Mouse (Mus musculus) fat pad, adult 2 months (tissue): ENCODE results near the gene Ubl7.

Source experiments
- DNase-seq: peaks from one replicate; pipeline ENCODE4 v3.0.0-alpha.2; 2011; ENCODE audit warnings: low read depth, low spot score; ENCODE audit errors: extremely low read depth

The Ubl7 gene

DNA sequence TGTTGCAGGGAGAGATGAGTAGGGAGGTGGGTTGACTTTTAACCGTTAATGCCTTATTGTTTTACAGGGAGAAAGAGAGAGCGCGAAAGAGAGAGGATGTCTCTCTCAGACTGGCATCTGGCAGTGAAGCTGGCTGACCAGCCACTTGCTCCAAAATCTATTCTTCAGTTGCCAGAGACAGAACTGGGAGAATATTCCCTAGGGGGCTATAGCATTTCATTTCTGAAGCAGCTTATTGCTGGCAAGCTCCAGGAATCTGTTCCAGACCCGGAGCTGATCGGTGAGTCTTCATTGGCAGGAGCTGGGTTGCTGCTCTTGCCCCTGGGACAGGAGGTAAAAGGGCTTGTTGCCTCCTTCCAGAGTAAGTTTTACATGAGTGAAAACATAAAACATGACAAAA, 1.8 kb downstream of the Ubl7 start:
- DNase-seq = no peak

DNA sequence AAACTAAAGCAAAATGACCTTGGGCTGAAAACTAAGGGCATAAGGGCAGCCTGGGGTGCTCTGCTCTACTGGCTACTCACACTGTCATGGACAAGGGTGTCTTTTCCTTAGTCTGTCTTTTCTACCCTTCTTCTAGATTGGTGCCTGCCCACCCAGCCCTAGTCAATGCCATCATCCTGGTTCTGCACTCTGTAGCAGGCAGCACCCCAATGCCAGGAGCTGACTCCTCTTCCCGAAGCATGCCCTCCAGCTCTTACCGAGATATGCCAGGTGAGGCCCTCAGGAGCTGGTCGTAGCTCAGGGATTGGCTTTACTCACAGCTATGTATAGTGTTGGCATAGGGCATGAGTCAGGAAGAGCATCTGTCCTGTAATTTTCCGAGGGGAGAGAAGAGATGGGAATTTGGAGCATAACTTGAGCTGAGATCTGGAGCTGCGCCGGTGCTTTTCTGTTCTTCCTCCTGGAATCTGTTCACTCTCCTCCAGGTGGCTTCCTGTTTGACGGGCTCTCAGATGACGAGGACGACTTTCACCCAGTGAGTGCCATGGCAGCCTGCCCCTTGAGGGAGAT, 10.8 kb downstream of the Ubl7 start:
- DNase-seq = no peak

- no peak for DNase-seq
Observed at GRCm38 (mm10) chr9:57922381-57922780, 11.6 kb downstream of the Ubl7 start.

- DNase-seq = no peak
Observed at GRCm38 (mm10) chr9:57923046-57923445, 12.3 kb downstream of the Ubl7 start.

DNA sequence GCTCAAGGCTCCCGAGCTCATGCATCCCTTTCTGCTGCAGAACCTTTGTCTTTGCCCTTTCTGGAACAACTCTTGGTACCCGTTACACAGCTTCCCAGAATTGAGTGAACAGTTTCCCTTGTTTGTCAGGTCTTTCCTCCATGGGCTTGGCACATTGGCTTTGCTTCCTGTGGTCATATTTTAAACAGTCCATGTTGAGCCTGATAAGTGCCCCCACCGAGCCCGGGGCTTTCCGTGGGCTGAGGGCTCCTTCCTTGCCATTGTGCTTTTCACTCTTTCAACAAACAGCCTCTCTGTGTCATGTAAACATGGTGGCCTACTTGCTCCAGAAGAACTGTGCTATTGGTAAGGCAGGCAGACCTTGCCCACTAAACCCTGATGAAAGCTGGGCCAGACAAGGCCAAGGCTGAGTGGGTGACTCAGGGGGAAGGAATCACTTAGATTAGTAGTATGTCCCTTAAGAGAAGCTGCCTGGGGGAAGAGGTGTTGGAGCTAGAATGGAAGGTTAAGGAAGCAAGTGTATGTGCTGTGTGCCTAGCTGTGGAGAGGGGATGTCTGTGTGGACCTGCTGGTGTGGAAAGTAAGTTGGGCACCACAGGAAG, 20.5 kb downstream of the Ubl7 start:
- DNase-seq = no peak

DNA sequence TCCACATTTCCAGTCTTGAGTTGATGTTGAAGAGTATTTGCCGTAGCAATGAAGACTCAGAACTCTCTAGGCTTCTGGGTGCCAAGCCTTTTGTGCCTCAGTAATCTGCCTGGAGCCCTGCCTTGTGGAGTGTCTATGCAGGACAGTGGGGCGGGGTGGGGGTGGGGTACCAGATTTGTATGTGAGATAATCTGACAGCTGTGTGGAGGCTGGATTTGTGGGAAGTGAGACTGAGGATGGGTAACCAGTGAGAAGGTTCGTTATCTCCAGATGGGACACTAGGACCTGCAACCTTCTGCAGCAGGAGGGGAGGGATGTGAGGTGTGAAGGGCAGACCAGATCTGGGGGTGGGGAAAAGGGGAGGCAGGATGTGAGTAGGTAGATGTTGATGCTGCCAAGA, 21.5 kb downstream of the Ubl7 start:
- no peak for DNase-seq

GRCm38 (mm10) chr9:57932831-57933602, 22.2 kb downstream of the Ubl7 start:
- DNase-seq = no peak

GRCm38 (mm10) chr9:57935683-57936437, 25.1 kb downstream of the Ubl7 start:
- DNase-seq = no peak

GRCm38 (mm10) chr9:57937171-57937570, 26.4 kb downstream of the Ubl7 start:
- DNase-seq = no peak

GRCm38 (mm10) chr9:57937651-57938050, 26.9 kb downstream of the Ubl7 start:
- DNase-seq = no peak

DNA sequence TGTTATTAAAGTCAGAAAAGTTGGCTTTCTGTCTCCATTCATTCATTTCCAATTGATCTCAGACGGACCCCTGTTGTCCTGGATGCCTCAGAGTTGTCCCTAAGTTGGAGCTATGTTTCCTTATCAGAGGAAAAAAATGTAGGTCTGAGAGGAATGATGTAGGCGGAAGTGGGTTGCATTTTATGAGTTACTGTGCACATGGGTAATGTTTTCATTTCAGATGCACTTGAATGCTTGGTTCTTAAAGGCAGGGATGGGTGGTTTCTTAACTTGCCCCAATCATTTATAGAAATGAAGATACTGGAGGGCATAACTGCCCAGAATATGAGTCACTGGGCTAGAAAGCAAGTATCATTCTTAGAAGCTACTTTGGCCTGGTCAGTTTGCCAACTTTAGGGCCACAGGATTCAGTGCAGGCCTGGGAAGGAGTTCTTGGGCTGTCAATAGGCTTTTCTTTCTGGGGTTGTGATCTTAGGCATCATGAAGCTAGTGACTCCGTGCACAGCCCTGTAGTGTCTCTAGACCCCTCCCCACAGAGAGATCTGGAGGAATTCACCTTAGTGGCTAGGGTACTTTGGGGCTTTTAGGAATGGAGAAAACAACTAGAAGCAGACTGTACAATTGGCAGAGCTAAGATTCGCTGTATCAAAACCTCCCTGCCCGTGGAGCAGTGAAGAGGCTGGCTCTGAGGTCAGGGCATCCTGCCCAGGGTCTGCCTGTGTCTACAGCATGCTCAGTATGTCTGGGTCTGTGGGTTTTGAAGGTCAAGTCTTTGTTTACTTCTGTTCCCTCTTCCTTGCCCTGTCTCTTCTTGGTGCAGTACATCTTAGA, 27.7 kb downstream of the Ubl7 start:
- no peak for DNase-seq

DNA sequence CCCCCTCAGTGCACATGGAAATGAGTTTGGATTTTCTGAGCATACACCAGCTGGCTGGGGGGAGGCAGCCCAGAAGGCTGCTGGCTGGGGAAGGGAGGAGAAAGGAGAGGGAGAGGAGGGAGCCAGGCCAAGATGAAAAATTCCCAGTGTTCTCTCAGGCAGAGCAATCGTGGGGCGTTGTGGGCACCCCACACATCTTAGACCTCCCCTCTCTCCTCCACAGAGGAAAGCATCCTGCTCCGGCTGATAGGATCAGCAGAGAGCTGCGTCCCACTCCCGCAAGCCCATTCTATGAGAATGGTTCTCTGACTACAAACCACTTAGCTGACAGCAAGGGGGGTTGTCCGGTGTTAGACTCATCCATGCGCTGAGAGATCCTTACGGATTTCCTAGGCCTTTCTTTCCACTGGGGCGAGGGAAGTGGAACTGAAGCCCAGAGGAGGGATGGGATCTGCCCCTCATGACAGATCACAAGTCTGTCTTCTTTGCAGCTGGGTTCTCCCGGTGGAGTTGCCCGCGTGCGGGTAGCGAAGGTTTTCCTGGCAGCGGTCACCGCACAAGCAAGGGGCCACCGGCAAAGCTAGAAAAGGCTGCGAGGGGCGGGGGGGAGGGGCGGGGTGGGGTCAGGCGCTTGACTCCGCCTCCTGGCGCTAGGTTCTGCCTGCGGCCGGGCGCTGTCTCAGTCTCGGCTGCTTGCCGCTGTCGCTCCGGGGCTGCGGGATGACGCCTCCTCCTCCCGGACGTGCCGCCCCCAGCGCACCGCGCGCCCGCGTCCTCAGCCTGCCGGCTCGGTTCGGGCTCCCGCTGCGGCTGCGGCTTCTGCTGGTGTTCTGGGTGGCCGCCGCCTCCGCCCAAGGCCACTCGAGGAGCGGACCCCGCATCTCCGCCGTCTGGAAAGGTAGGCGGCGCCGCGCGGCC, 28.9 kb downstream of the Ubl7 start, which contains the start of gene Sema7a:
TSS of gene Sema7a (plus strand) at position 682 of the 918 bp plus-strand sequence.
- no peak for DNase-seq

GRCm38 (mm10) chr9:57940349-57940794, 29.6 kb downstream of the Ubl7 start:
- no peak for DNase-seq

DNA sequence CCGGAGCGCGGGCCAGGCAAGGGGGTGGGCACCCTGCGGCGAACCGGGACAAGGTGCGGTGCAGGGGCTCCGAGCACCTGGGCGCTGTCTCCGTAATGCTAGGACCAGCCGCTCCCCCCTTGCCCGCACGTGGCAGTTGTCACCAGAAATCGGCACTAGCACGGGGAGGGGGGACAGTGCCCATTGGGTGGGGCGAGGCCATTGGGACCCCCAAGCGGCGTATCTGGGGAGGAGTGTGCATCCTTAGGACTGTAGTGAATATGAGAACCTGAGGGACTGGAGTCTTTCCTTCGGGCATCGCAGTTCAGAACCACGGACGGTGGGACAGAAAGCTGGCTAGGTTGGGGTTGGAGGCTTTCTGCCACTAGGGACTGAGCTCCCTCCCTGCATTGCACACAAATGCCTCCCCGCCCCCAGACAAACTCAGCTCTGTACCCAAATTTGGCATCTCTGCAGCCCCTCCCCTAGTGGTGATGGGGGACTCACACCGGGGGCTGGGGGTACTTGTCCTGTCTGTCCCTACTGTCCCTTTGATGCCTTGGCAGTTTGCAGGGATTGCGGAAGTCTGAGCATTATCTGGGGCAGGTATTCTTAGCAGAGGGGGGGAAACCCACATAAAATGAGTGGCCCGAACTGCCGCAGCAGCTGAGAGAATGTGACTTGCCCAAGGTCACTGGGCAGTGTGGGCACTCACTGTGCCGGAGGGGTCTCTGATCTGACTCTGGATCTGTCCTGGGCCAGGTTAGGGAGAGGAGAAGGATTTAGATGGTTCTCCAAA, 30.3 kb downstream of the Ubl7 start:
- DNase-seq = no peak

- no peak for DNase-seq
Observed at GRCm38 (mm10) chr9:57942039-57942438, 31.3 kb downstream of the Ubl7 start.

DNA sequence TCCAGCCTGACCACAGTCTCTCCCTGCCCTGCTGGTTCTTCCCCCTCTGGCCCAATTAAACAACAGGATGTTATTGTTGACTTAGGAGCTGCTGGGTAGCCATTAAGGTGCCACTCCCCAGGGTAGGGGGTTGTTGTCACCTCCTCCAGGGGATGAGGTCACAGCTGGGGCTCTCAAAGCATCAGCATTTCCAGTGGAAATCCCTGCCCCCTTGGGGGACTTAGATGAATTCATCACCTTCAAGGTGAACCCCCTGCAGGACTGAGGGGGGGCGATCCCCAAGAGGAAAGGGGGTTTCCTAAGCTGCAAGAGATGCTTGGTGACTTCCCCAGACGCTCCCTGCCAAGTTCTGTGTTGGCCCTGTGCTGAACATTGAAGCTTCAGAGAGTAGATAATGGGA, 32.3 kb downstream of the Ubl7 start:
- DNase-seq = no peak

- DNase-seq = no peak
Observed at GRCm38 (mm10) chr9:57944572-57944971, 33.8 kb downstream of the Ubl7 start.

GRCm38 (mm10) chr9:57945771-57946616, 35.2 kb downstream of the Ubl7 start:
- no peak for DNase-seq
